Mouse (Mus musculus) bone marrow, adult 2 months (tissue): Measurements from ENCODE around the gene Gm29094. TPM values are rescaled to one million over a fixed set of nuclear protein-coding genes. Genes with fewer than 3 reads are reported as not detected.

Source experiments
- H3K27ac ChIP-seq: fragments of 200-500 bp; 2 replicates; pipeline ENCODE4 v1.5.1; 2012; ENCODE audit warnings: low read depth, mild to moderate bottlenecking, control low read depth, inconsistent platforms, low read length; ENCODE audit not compliant: control insufficient read depth, poor library complexity, insufficient read depth
- H3K4me1 ChIP-seq: fragments of 200-500 bp; 2 replicates; pipeline ENCODE4 v1.6.1; 2011; ENCODE audit warnings: low read length; ENCODE audit not compliant: control insufficient read depth, insufficient read depth
- H3K4me3 ChIP-seq: fragments of 200-500 bp; replicated peaks from 2 replicates; pipeline ENCODE3; 2011; ENCODE audit warnings: mild to moderate bottlenecking, low read depth, low read length, control low read depth; ENCODE audit not compliant: control insufficient read depth
- CTCF ChIP-seq: fragments of 200-500 bp; IDR thresholded peaks from 2 replicates; pipeline ENCODE4 v1.5.1; 2011; ENCODE audit warnings: low read length, control low read depth; ENCODE audit not compliant: control insufficient read depth, insufficient read depth
- POLR2A ChIP-seq: fragments of 200-500 bp; IDR thresholded peaks from 2 replicates; pipeline ENCODE4 v1.6.1; 2011; ENCODE audit warnings: low read depth, mild to moderate bottlenecking, control low read depth, low read length, borderline replicate concordance; ENCODE audit not compliant: control insufficient read depth
- WGBS: fragments of 180-500 bp; shearing (Covaris S2); methylation state at CpG from one replicate; pipeline ENCODE4 v1.1.7; 2018; 5-methylcytosine and 5-hydroxymethylcytosine counted together
- polyA plus RNA-seq: library from polyadenylated mRNA; stranded (reverse); fragments of >200 nt; gene quantifications from 2 replicates; pipeline ENCODE4 v1.2.4, GENCODE M21; 2011; ENCODE audit warnings: low replicate concordance; ENCODE audit not compliant: missing spikeins, insufficient read depth, insufficient read length

Gene Gm29094
- polyA plus RNA-seq, 1 experiment, result not detected

DNA sequence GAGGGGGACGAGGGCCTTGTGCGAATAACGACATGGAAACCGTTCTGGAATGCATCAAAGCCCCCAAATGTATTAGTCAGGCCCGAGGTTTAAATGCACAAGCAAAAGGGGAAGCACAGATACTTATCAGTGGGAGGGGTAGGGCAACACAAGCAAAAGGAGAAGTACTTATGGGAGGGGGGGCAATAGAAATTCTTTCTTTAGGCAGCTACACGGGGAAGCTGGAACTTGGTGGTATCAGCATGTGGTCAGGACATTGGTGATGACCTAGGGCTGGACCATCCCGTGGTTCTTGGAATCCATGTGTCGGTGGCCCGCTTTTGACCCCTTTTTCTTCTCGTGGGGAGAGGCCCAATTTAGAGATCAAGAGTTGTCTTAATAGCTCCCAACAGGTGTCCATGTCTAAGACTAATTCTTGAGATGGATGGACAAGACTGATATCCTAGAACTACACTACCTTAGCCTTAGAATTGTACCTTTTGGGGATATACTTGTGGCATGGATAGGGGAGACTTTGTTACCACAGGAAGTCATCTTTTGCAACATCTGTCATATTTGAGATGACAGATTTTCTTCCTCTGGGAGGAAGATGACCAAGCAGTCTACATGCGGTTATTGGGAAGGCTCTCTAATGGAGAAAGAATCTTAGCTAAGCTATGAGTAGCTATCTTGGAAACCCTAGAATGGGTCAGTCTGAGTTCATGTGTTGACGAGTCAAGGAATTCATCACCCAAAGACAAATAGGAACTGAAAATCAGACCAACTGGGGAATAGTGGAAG, 57.6 kb downstream of the Gm29094 start:
- Histone ChIP-seq H3K27ac (peak overlapping the region; percentile 15; the same call in 1 of the 2 replicates), H3K4me1 (no peaks in the 10 kb centered on the region; the same call in 1 of the 2 replicates), H3K4me3 (no peak overlapping the region)
- 7% methylated on average over 12 of the region's 12 CpGs for WGBS
- no peak for TF ChIP-seq POLR2A
- TF ChIP-seq CTCF, result no peak

DNA sequence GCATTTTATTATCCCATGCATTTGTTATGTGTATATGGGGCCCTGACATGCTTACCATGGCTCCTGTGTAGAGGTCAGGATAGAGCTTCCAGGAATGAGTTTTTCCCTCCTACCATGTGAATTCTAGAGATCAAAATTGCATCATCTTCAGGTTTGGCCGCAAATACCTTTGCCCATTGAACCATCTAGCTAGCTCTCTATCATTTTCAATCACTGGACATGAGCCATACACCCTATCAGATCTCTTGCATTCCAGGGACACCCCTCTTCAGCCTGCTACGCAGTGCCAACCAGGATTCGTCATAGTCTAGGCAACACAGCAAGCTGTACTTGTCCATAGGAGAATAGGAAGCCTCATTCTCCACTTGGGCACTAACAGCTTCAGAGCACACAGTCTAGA, 64.8 kb downstream of the Gm29094 start:
- no peak overlapping the region for H3K4me3 ChIP-seq
- no peaks in the 10 kb centered on the region for H3K4me1 ChIP-seq
- TF ChIP-seq POLR2A (no peak), CTCF (no peak)
- H3K27ac ChIP-seq, result no peak overlapping the region
- 86% methylated on average over 3 of the region's 3 CpGs for WGBS

DNA sequence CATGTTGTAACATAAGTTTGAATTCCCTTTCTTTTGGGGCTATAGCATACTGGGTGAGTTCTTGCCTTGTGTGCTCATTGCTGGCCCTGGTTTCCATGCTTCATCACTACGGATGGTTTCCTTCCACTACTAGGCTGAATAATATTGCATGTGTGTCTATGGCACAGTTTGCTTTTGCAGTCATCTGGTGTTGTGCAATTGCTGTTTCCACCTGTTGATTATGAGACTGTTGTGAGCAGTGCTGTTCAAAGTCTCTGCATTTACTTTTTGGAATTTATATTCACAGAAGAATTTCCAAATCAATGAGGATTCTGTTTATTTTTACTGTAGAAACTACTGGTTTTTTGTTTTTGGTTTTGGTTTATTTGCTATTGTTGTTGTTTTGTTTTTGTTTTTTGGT, 65.4 kb downstream of the Gm29094 start:
- no peak overlapping the region for H3K4me3 ChIP-seq
- 42% methylated on average over 1 of the region's 1 CpGs for whole genome bisulfite sequencing
- H3K27ac ChIP-seq, result no peak overlapping the region
- TF ChIP-seq CTCF (no peak), POLR2A (no peak)
- H3K4me1 ChIP-seq, result no peaks in the 10 kb centered on the region; the same call in 1 of the 2 replicates

Other genes with a start within 250 kb of the Gm29094 start
- 6.3 TPM in 1 of 2 replicates, not detected in the other for gene Bcl2a1a, start 242.5 kb upstream of the Gm29094 start, polyA plus RNA-seq
- gene Trim43b, start 106.5 kb upstream of the Gm29094 start, polyA plus RNA-seq, result not detected in 2 replicates
- gene Bcl2a1b, start 170 bp upstream of the Gm29094 start, polyA plus RNA-seq, result 2.3 and 3.1 TPM in 2 replicates
- gene Mthfs, start 11.3 kb downstream of the Gm29094 start, polyA plus RNA-seq, result 5.5 and 10.6 TPM in 2 replicates